Mouse (Mus musculus) megakaryocyte-erythroid progenitor cell, adult 5-6 weeks (primary cell): Measurements from ENCODE around the gene Cbl. TPM values are rescaled to one million over a fixed set of nuclear protein-coding genes. Genes with fewer than 3 reads are reported as not detected.

Source experiments
- ATAC-seq: replicated peaks from 2 replicates; pipeline ENCODE4 v1.8.0; 2016; ENCODE audit warnings: mild to moderate bottlenecking, inconsistent platforms; ENCODE audit not compliant: severe bottlenecking, poor library complexity, low FRiP score, low TSS enrichment
- total RNA-seq, 2 experiments: library from RNA; stranded (forward) in 1 of 2; stranded (reverse) in 1 of 2; fragments of 200-1000, 215-1000 nt in 1 of 2; fragments of >200 nt in 1 of 2; fragmentation: Nextera tagmentation in 1 of 2; gene quantifications; 2 replicates each; pipeline ENCODE4 v1.2.3; 2014 to 2017

Gene Cbl
- total RNA-seq, 2 experiments from 2014 or later = 8.4 to 36.5 TPM

GRCm38 (mm10) chr9:44241418-44241817 lies 7.6 kb upstream of the Cbl start:
- 0 out of 2 replicates have a peak, but pooled peaks have one; percentile 35 for ATAC-seq

- ATAC-seq = no peak
These were observed 7.1 kb upstream of the Cbl start for GRCm38 (mm10) chr9:44240911-44241310.

- ATAC-seq = no peak
These were observed 6.5 kb upstream of the Cbl start, which contains the start of gene Ccdc153 for GRCm38 (mm10) chr9:44240399-44240798. TSS of gene Ccdc153 (plus strand) at chr9:44240676.

GRCm38 (mm10) chr9:44239447-44239846 lies 5.6 kb upstream of the Cbl start:
- peak; percentile 55; the same call in 1 of the 2 replicates for ATAC-seq

GRCm38 (mm10) chr9:44238501-44239190 lies 4.8 kb upstream of the Cbl start:
- ATAC-seq = no peak

GRCm38 (mm10) chr9:44237128-44237527 lies 3.3 kb upstream of the Cbl start:
- no peak for ATAC-seq

- ATAC-seq = no peak
These were observed 2.8 kb upstream of the Cbl start for GRCm38 (mm10) chr9:44236601-44237000.

GRCm38 (mm10) chr9:44234479-44235427 lies 904 bp upstream of the Cbl start:
- peak; percentile 41; the same call in 1 of the 2 replicates for ATAC-seq

- peak; percentile 53 for ATAC-seq
These were observed 638 bp downstream of the Cbl start for GRCm38 (mm10) chr9:44233021-44233801.

GRCm38 (mm10) chr9:44231609-44232008 lies 2.2 kb downstream of the Cbl start:
- ATAC-seq = no peak

GRCm38 (mm10) chr9:44225993-44226392 lies 7.9 kb downstream of the Cbl start:
- no peak for ATAC-seq

GRCm38 (mm10) chr9:44213538-44213937 lies 20.3 kb downstream of the Cbl start:
- no peak for ATAC-seq

GRCm38 (mm10) chr9:44212406-44212805 lies 21.4 kb downstream of the Cbl start:
- ATAC-seq = no peak

- ATAC-seq = no peak
These were observed 24.4 kb downstream of the Cbl start for GRCm38 (mm10) chr9:44209416-44209815.

- no peak for ATAC-seq
These were observed 26.0 kb downstream of the Cbl start for GRCm38 (mm10) chr9:44207840-44208239.

GRCm38 (mm10) chr9:44200458-44200857 lies 33.4 kb downstream of the Cbl start:
- ATAC-seq = no peak

GRCm38 (mm10) chr9:44199580-44199979 lies 34.3 kb downstream of the Cbl start:
- ATAC-seq = no peak

GRCm38 (mm10) chr9:44199166-44199565 lies 34.7 kb downstream of the Cbl start:
- no peak for ATAC-seq

- ATAC-seq = no peak
These were observed 37.5 kb downstream of the Cbl start for GRCm38 (mm10) chr9:44196354-44196753.

- ATAC-seq = peak; percentile 50
These were observed 39.8 kb downstream of the Cbl start for GRCm38 (mm10) chr9:44194000-44194399.
